Mouse (Mus musculus): ENCODE measurements around the gene Abca2. TPM values are rescaled to one million over a fixed set of nuclear protein-coding genes. Genes with fewer than 3 reads are reported as not detected.

Gene Abca2
- polyA plus RNA-seq, 1 experiment from 2014 or later: 5.6 TPM

GRCm38 (mm10) chr2:25465256-25465655 lies 36.8 kb downstream of the Abca2 start:
- ATAC-seq (ENCODE audit: insufficient read depth, low FRiP score, low TSS enrichment): no peak
- Histone ChIP-seq H3K27me3 (ENCODE audit: control insufficient read depth, insufficient read depth, low read length) (no peaks in the 10 kb centered on the region), H3K36me3 (ENCODE audit: control insufficient read depth, insufficient read depth, low read length) (no peaks in the 10 kb centered on the region; the same call in 1 of the 2 replicates), H3K4me1 (ENCODE audit: control insufficient read depth, insufficient read depth, low read length) (peaks cover 5% of the 10 kb centered on the region), H3K27ac (ENCODE audit: low read depth, low read length) (no peak overlapping the region), H3K4me2 (ENCODE audit: low read depth) (no peak overlapping the region), H3K4me3 (ENCODE audit: low read depth, low read length) (no peak overlapping the region), H3K9ac (ENCODE audit: low read length) (no peak overlapping the region), H3K9me3 (ENCODE audit: control insufficient read depth, low read length) (no peaks in the 10 kb centered on the region)
- no peak for DNase-seq (ENCODE audit: low spot score)
- 79% methylated on average over 2 of the region's 2 CpGs for WGBS

- peaks cover 5% of the 10 kb centered on the region for H3K4me1 ChIP-seq (ENCODE audit: control insufficient read depth, insufficient read depth, low read length)
- no peak overlapping the region for H3K9ac ChIP-seq (ENCODE audit: low read length)
- no peak overlapping the region for H3K27ac ChIP-seq (ENCODE audit: low read depth, low read length)
- H3K4me2 ChIP-seq (ENCODE audit: low read depth): no peak overlapping the region
- ATAC-seq (ENCODE audit: insufficient read depth, low FRiP score, low TSS enrichment) (no peak), DNase-seq (ENCODE audit: low spot score) (no peak)
- no peaks in the 10 kb centered on the region; the same call in 1 of the 2 replicates for H3K36me3 ChIP-seq (ENCODE audit: control insufficient read depth, insufficient read depth, low read length)
- no peak overlapping the region for H3K4me3 ChIP-seq (ENCODE audit: low read depth, low read length)
- H3K9me3 ChIP-seq (ENCODE audit: control insufficient read depth, low read length): no peaks in the 10 kb centered on the region
- H3K27me3 ChIP-seq (ENCODE audit: control insufficient read depth, insufficient read depth, low read length): no peaks in the 10 kb centered on the region
- 50% methylated on average over 10 of the region's 10 CpGs for WGBS
Observed at GRCm38 (mm10) chr2:25465816-25466635, 37.5 kb downstream of the Abca2 start.

- Histone ChIP-seq H3K36me3 (ENCODE audit: control insufficient read depth, insufficient read depth, low read length) (no peaks in the 10 kb centered on the region; the same call in 1 of the 2 replicates), H3K27me3 (ENCODE audit: control insufficient read depth, insufficient read depth, low read length) (no peaks in the 10 kb centered on the region), H3K9ac (ENCODE audit: low read length) (no peak overlapping the region), H3K9me3 (ENCODE audit: control insufficient read depth, low read length) (no peaks in the 10 kb centered on the region), H3K4me1 (ENCODE audit: control insufficient read depth, insufficient read depth, low read length) (no peaks in the 10 kb centered on the region), H3K4me2 (ENCODE audit: low read depth) (no peak overlapping the region), H3K4me3 (ENCODE audit: low read depth, low read length) (no peak overlapping the region), H3K27ac (ENCODE audit: low read depth, low read length) (no peak overlapping the region)
- DNase-seq (ENCODE audit: low spot score) (no peak), ATAC-seq (ENCODE audit: insufficient read depth, low FRiP score, low TSS enrichment) (no peak)
- whole genome bisulfite sequencing: 85% methylated on average over 14 of the region's 14 CpGs
Observed at GRCm38 (mm10) chr2:25467606-25468303, 39.3 kb downstream of the Abca2 start.

- H3K36me3 ChIP-seq (ENCODE audit: control insufficient read depth, insufficient read depth, low read length): no peaks in the 10 kb centered on the region; the same call in 1 of the 2 replicates
- H3K4me2 ChIP-seq (ENCODE audit: low read depth): no peak overlapping the region
- H3K4me1 ChIP-seq (ENCODE audit: control insufficient read depth, insufficient read depth, low read length): no peaks in the 10 kb centered on the region
- H3K9ac ChIP-seq (ENCODE audit: low read length): no peak overlapping the region
- ATAC-seq (ENCODE audit: insufficient read depth, low FRiP score, low TSS enrichment) (no peak), DNase-seq (ENCODE audit: low spot score) (no peak)
- no peaks in the 10 kb centered on the region for H3K27me3 ChIP-seq (ENCODE audit: control insufficient read depth, insufficient read depth, low read length)
- no peak overlapping the region for H3K27ac ChIP-seq (ENCODE audit: low read depth, low read length)
- WGBS: 85% methylated on average over 10 of the region's 10 CpGs
- H3K9me3 ChIP-seq (ENCODE audit: control insufficient read depth, low read length): no peaks in the 10 kb centered on the region
- no peak overlapping the region for H3K4me3 ChIP-seq (ENCODE audit: low read depth, low read length)
Observed at GRCm38 (mm10) chr2:25468962-25469915, 40.7 kb downstream of the Abca2 start.

GRCm38 (mm10) chr2:25469969-25470368 lies 41.5 kb downstream of the Abca2 start, which contains the start of gene Ptgds:
Ptgds (minus strand) TSS chr2:25470046.
- WGBS: 74% methylated on average over 6 of the region's 6 CpGs
- H3K9me3 ChIP-seq (ENCODE audit: control insufficient read depth, low read length): no peaks in the 10 kb centered on the region

GRCm38 (mm10) chr2:25472550-25472949 lies 44.0 kb downstream of the Abca2 start:
- DNase-seq (ENCODE audit: low spot score): no peak
- Histone ChIP-seq H3K27ac (ENCODE audit: low read depth, low read length) (no peak overlapping the region), H3K27me3 (ENCODE audit: control insufficient read depth, insufficient read depth, low read length) (no peaks in the 10 kb centered on the region), H3K4me2 (ENCODE audit: low read depth) (no peak overlapping the region), H3K4me1 (ENCODE audit: control insufficient read depth, insufficient read depth, low read length) (no peaks in the 10 kb centered on the region), H3K9ac (ENCODE audit: low read length) (no peak overlapping the region), H3K9me3 (ENCODE audit: control insufficient read depth, low read length) (no peaks in the 10 kb centered on the region), H3K36me3 (ENCODE audit: control insufficient read depth, insufficient read depth, low read length) (no peaks in the 10 kb centered on the region), H3K4me3 (ENCODE audit: low read depth, low read length) (no peak overlapping the region)
- WGBS: 78% methylated on average over 2 of the region's 2 CpGs
- no peak for ATAC-seq (ENCODE audit: insufficient read depth, low FRiP score, low TSS enrichment)

More at GRCm38 (mm10) chr2:25469969-25470368, 41.5 kb downstream of the Abca2 start, which contains the start of gene Ptgds:
- ATAC-seq (ENCODE audit: insufficient read depth, low FRiP score, low TSS enrichment) (no peak), DNase-seq (ENCODE audit: low spot score) (no peak)
- Histone ChIP-seq H3K27ac (ENCODE audit: low read depth, low read length) (no peak within 1 kb of the TSS), H3K4me3 (ENCODE audit: low read depth, low read length) (no peak within 1 kb of the TSS), H3K4me1 (ENCODE audit: control insufficient read depth, insufficient read depth, low read length) (no peaks in the 10 kb centered on the region), H3K9ac (ENCODE audit: low read length) (no peak within 1 kb of the TSS), H3K36me3 (ENCODE audit: control insufficient read depth, insufficient read depth, low read length) (no peaks in the 10 kb centered on the region; the same call in 1 of the 2 replicates), H3K27me3 (ENCODE audit: control insufficient read depth, insufficient read depth, low read length) (no peaks in the 10 kb centered on the region), H3K4me2 (ENCODE audit: low read depth) (no peak within 1 kb of the TSS)

- H3K9me3 ChIP-seq (ENCODE audit: control insufficient read depth, low read length): no peaks in the 10 kb centered on the region
- WGBS: 88% methylated on average over 8 of the region's 8 CpGs
- H3K36me3 ChIP-seq (ENCODE audit: control insufficient read depth, insufficient read depth, low read length): no peaks in the 10 kb centered on the region
- ATAC-seq (ENCODE audit: insufficient read depth, low FRiP score, low TSS enrichment) (no peak), DNase-seq (ENCODE audit: low spot score) (no peak)
- no peaks in the 10 kb centered on the region for H3K4me1 ChIP-seq (ENCODE audit: control insufficient read depth, insufficient read depth, low read length)
- H3K4me2 ChIP-seq (ENCODE audit: low read depth): no peak overlapping the region
- no peak overlapping the region for H3K9ac ChIP-seq (ENCODE audit: low read length)
- H3K27me3 ChIP-seq (ENCODE audit: control insufficient read depth, insufficient read depth, low read length): no peaks in the 10 kb centered on the region
- no peak overlapping the region for H3K4me3 ChIP-seq (ENCODE audit: low read depth, low read length)
- no peak overlapping the region for H3K27ac ChIP-seq (ENCODE audit: low read depth, low read length)
Observed at GRCm38 (mm10) chr2:25477541-25477940, 49.0 kb downstream of the Abca2 start.

GRCm38 (mm10) chr2:25477967-25478675 lies 49.6 kb downstream of the Abca2 start:
- H3K4me1 ChIP-seq (ENCODE audit: control insufficient read depth, insufficient read depth, low read length): no peaks in the 10 kb centered on the region
- no peaks in the 10 kb centered on the region for H3K9me3 ChIP-seq (ENCODE audit: control insufficient read depth, low read length)
- H3K4me2 ChIP-seq (ENCODE audit: low read depth): no peak overlapping the region
- H3K27me3 ChIP-seq (ENCODE audit: control insufficient read depth, insufficient read depth, low read length): no peaks in the 10 kb centered on the region
- no peak overlapping the region for H3K27ac ChIP-seq (ENCODE audit: low read depth, low read length)
- H3K36me3 ChIP-seq (ENCODE audit: control insufficient read depth, insufficient read depth, low read length): no peaks in the 10 kb centered on the region
- DNase-seq (ENCODE audit: low spot score) (no peak), ATAC-seq (ENCODE audit: insufficient read depth, low FRiP score, low TSS enrichment) (no peak)
- H3K9ac ChIP-seq (ENCODE audit: low read length): no peak overlapping the region
- WGBS: 88% methylated on average over 3 of the region's 3 CpGs
- H3K4me3 ChIP-seq (ENCODE audit: low read depth, low read length): no peak overlapping the region
